Mouse (Mus musculus) forebrain, postnatal 0 days (tissue): ENCODE measurements around the gene Cxcl16. TPM values are rescaled to one million over a fixed set of nuclear protein-coding genes. Genes with fewer than 3 reads are reported as not detected.
A peak's percentile ranks its signal among the peaks of the same experiment; 100 is the strongest.

Experiments
- ATAC-seq: fragments of 200-750 bp; cut with Nextera tagmentation; 2 replicates; pipeline ENCODE4 v1.8.0; 2017; ENCODE audit warnings: mild to moderate bottlenecking, moderate library complexity
- DNase-seq: peaks from one replicate; pipeline ENCODE4 v3.0.0-alpha.2; 2015
- H3K27ac ChIP-seq: fragments of 300-500 bp; sonication (generic); 2 replicates; pipeline ENCODE4 v1.5.1; 2014; ENCODE audit warnings: low read depth, mild to moderate bottlenecking, antibody characterized with exemption, low read length, moderate library complexity, mixed read lengths
- H3K27me3 ChIP-seq: fragments of 300-500 bp; sonication (generic); 2 replicates; pipeline ENCODE4 v1.6.1; 2014; ENCODE audit warnings: mild to moderate bottlenecking, low read length, mixed read lengths; ENCODE audit not compliant: insufficient read depth
- H3K36me3 ChIP-seq: fragments of 300-500 bp; sonication (generic); 2 replicates; pipeline ENCODE4 v1.6.1; 2014; ENCODE audit warnings: mild to moderate bottlenecking, moderate library complexity; ENCODE audit not compliant: insufficient read depth
- H3K4me1 ChIP-seq: fragments of 300-500 bp; sonication (generic); 2 replicates; pipeline ENCODE4 v1.6.1; 2014; ENCODE audit warnings: antibody characterized with exemption; ENCODE audit not compliant: insufficient read depth
- H3K4me2 ChIP-seq: fragments of 300-500 bp; sonication (generic); 2 replicates; pipeline ENCODE4 v1.6.1; 2014; ENCODE audit warnings: low read depth, mild to moderate bottlenecking, moderate library complexity
- H3K4me3 ChIP-seq: fragments of 300-500 bp; sonication (generic); 2 replicates; pipeline ENCODE4 v1.5.1; 2014; ENCODE audit warnings: low read depth, low read length, mixed read lengths
- H3K9ac ChIP-seq: fragments of 300-500 bp; sonication (generic); 2 replicates; pipeline ENCODE4 v1.6.1; 2014; ENCODE audit warnings: mild to moderate bottlenecking
- H3K9me3 ChIP-seq: fragments of 300-500 bp; sonication (generic); 2 replicates; pipeline ENCODE4 v1.6.1; 2016; ENCODE audit warnings: low read length
- CTCF ChIP-seq: sonication (generic); IDR thresholded peaks from 2 replicates; pipeline ENCODE4 v1.5.1; 2016; ENCODE audit warnings: antibody characterized with exemption, control low read depth, low read depth
- WGBS: fragments of 180-500 bp; shearing (Covaris S2); extraction: QIAGEN DNeasy Blood & Tissue Kit; methylation state at CpG from one replicate; pipeline ENCODE4 v1.1.7; 2014; 5-methylcytosine and 5-hydroxymethylcytosine counted together
- polyA plus RNA-seq: library from polyadenylated mRNA; unstranded; fragments of >200 nt; fragmentation: Nextera tagmentation; extraction: Ambion mirVana; gene quantifications from 2 replicates; pipeline ENCODE4 v1.2.1, GENCODE M21; 2015
- total RNA-seq: library from RNA; depleted of rRNA; stranded (reverse); fragments of >200 nt; gene quantifications from 2 replicates; pipeline ENCODE4 v1.2.3, GENCODE M21; 2014

Cxcl16 gene
- total and polyA plus RNA-seq, 2 experiments from 2014 or later = 2.3 to 2.4 TPM

DNA sequence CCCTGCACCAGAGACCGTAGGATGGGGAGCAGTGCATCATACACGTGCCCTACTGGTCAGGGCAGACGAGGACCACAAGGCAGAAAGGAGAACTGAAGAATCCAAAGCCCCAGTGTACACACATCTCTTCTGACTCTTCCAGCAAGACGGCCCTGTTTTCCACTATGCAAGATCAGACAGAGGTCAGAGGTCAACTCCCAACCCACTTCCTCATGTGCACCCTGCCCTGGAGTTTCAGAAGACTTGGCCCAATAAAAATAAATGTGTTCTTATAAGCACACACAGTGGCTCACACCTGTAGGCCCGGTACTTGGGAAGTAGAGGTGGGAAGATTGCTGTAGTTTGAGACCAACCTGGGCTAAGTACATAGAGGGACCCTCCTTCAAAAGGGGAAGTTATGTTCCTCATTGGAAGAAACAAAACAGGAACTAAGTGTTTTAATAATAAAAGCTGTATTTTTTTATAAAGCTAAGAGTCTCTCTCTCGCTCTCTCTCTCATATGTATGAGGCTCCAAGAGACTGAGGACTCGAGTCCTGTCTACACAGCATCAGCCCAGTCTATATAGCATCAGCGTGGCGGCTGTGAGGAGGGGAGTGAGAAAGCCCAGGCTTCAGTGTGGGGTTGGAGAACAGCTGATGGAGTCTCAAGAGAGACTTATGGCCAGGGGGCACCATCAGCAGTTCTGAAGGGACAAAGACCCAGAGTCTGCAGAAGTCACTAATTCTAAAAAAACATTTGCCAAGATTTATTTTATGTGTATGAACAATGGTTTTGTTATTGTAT lies 6.3 kb downstream of the Cxcl16 start:
- H3K4me3 ChIP-seq = no peak overlapping the region
- H3K4me2 ChIP-seq = peak overlapping the region; percentile 60; the same call in 1 of the 2 replicates
- no peaks in the 10 kb centered on the region for H3K9me3 ChIP-seq
- no peak for TF ChIP-seq CTCF
- H3K36me3 ChIP-seq = no peaks in the 10 kb centered on the region
- no peak for DNase-seq
- WGBS = 92% methylated on average over 9 of the region's 9 CpGs
- peaks cover 9% of the 10 kb centered on the region; the same call in 1 of the 2 replicates for H3K4me1 ChIP-seq
- H3K9ac ChIP-seq = no peak overlapping the region
- no peak for ATAC-seq
- H3K27me3 ChIP-seq = peaks cover under 1% of the 10 kb centered on the region
- no peak overlapping the region for H3K27ac ChIP-seq

DNA sequence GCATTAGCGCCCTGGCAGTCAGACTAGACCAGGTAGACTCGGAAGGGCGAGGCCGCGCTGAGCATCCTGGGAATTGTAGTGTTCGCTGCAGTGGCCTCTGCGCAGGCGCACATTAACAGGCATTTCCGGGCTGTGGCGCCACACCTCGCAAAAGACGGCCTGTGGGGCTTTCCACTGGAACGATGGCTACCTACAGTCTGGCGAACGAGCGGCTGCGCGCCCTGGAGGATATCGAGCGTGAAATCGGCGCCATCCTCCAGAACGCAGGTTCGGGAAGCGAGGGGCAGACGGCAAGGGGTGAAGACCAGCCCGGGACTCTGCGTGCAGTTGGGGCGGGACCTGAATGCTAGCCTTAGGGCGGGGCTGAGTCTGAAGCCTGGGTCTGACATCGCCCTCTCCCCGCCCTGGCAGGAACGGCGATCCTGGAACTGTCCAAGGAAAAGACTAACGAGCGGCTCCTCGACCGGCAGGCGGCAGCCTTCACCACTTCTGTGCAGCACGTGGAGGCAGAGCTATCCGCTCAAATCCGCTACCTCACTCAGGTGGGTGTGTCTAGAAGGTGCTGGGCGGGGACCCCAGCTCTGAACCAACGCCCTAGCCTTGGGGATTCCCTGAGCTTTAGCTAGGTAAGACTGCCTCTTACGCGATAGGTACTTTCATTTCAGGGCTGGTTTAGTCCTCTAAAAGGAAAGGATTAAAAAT lies 7.8 kb downstream of the Cxcl16 start, which contains the start of gene Med11:
Gene Med11 (plus strand): TSS at position 123 of the 702 bp plus-strand sequence.
- Histone ChIP-seq H3K9me3 (no peaks in the 10 kb centered on the region), H3K4me2 (peak within 1 kb of the TSS; percentile 60), H3K9ac (peak within 1 kb of the TSS; percentile 73), H3K27ac (peak within 1 kb of the TSS; percentile 98), H3K4me1 (peaks cover 9% of the 10 kb centered on the region; the same call in 1 of the 2 replicates), H3K4me3 (peak within 1 kb of the TSS; percentile 83), H3K36me3 (no peaks in the 10 kb centered on the region), H3K27me3 (no peaks in the 10 kb centered on the region)
- DNase-seq (peak; percentile 96), ATAC-seq (peak; percentile 96)
- under 1% methylated on average over 46 of the region's 46 CpGs for WGBS
- peak; percentile 94 for TF ChIP-seq CTCF

DNA sequence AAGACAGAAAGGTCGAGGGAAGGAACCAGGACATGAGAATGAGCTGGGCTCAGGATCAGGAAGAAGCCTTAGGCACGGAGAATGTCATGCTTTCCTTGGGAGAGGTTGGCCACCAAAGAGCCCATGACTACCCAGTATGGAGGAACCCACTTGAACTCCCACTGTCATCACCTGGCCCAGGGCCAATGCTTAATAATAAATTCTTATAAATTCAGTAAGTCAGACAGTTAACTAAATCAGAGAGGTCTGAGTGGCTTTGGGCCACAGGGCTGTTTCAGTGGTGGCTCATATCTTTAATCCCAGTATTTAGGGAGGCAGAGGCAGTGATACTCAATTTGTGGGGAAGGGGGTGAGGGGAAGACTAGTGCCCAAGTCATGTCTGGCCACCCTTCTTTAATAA lies 8.9 kb downstream of the Cxcl16 start:
- H3K4me1 ChIP-seq = peaks cover 9% of the 10 kb centered on the region; the same call in 1 of the 2 replicates
- H3K4me3 ChIP-seq = no peak overlapping the region
- ATAC-seq = no peak
- no peaks in the 10 kb centered on the region for H3K27me3 ChIP-seq
- no peak overlapping the region for H3K27ac ChIP-seq
- no peaks in the 10 kb centered on the region for H3K36me3 ChIP-seq
- TF ChIP-seq CTCF = no peak
- H3K9me3 ChIP-seq = no peaks in the 10 kb centered on the region
- DNase-seq = no peak
- no peak overlapping the region for H3K9ac ChIP-seq
- 81% methylated on average over 2 of the region's 2 CpGs for WGBS
- no peak overlapping the region for H3K4me2 ChIP-seq

DNA sequence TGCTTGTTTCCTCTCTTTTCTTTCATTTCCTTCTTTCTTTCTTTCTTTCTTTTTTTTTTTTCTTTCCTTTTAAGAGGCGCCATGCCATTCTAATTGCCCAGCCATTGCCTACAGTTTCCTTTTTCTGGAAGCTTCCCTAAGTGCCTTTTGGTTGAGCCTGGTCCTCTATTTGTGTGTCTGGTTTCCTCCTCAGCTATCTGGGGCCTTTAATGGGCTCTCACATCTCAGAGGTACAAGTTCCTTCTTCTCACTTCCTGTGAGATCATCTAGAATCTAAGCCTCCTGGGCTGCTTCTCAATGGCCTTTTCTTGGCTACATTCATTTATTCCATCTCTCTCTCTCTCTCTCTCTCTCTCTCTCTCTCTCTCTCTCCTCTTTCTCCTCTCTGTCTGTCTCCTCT lies 12.4 kb downstream of the Cxcl16 start:
- DNase-seq (no peak), ATAC-seq (no peak)
- H3K27ac ChIP-seq = no peak overlapping the region
- no peak for TF ChIP-seq CTCF
- H3K27me3 ChIP-seq = no peaks in the 10 kb centered on the region
- H3K9ac ChIP-seq = no peak overlapping the region
- no peak overlapping the region for H3K4me2 ChIP-seq
- WGBS = 95% methylated on average over 1 of the region's 1 CpGs
- H3K4me1 ChIP-seq = 0 out of 2 replicates have a peak, but pooled peaks cover 1% of the 10 kb centered on the region
- H3K4me3 ChIP-seq = no peak overlapping the region
- H3K9me3 ChIP-seq = no peaks in the 10 kb centered on the region
- no peaks in the 10 kb centered on the region for H3K36me3 ChIP-seq

DNA sequence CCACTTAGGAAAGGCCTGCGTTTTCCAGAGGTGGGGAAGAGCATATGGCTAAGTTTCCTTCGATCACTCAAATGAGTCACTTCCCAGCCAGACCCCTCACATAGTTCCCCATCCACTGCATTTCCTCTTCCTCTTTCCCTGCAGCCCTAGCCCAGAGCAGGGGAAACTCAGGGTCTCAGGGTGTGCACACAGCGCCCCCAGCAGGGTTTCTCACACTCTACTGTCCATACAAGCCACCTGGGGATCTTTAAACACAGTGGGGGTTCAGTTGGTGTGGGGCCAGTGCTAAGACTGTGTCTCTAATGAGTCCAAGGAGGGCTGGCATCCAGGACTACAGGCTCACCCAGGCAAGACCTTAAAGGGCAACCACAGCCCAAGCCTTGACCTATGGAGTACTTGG lies 13.0 kb downstream of the Cxcl16 start:
- Histone ChIP-seq H3K4me3 (no peak overlapping the region), H3K4me1 (no peaks in the 10 kb centered on the region), H3K27ac (no peak overlapping the region), H3K36me3 (no peaks in the 10 kb centered on the region; the same call in 1 of the 2 replicates), H3K9ac (no peak overlapping the region), H3K9me3 (no peaks in the 10 kb centered on the region), H3K27me3 (no peaks in the 10 kb centered on the region), H3K4me2 (no peak overlapping the region)
- DNase-seq (no peak), ATAC-seq (no peak)
- no peak for TF ChIP-seq CTCF
- 55% methylated on average over 3 of the region's 3 CpGs for WGBS

DNA sequence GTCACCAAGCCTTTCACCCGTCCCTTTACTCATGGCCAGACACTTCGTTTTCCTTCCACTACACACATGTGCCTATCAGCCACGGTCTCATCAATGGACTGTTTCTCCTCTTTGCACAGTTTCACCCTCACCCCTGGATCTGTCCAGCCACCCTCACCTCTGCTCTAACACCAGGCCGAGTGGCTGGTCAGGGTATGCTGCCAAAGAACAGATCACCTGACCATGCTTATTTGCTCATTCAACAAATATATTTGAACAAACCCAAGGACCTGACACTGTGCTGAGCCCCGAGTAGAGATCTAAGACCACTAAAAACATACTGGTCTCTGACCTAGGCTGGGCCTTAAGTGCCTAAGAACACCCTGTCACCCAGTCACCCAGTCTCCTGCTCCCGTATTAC lies 15.1 kb downstream of the Cxcl16 start:
- H3K27me3 ChIP-seq = no peaks in the 10 kb centered on the region
- H3K36me3 ChIP-seq = peaks cover 12% of the 10 kb centered on the region
- H3K27ac ChIP-seq = no peak overlapping the region
- no peak overlapping the region for H3K4me2 ChIP-seq
- no peak overlapping the region for H3K4me3 ChIP-seq
- 83% methylated on average over 6 of the region's 6 CpGs for WGBS
- no peaks in the 10 kb centered on the region for H3K4me1 ChIP-seq
- ATAC-seq = no peak
- no peaks in the 10 kb centered on the region for H3K9me3 ChIP-seq
- no peak overlapping the region for H3K9ac ChIP-seq
- no peak for TF ChIP-seq CTCF
- no peak for DNase-seq

DNA sequence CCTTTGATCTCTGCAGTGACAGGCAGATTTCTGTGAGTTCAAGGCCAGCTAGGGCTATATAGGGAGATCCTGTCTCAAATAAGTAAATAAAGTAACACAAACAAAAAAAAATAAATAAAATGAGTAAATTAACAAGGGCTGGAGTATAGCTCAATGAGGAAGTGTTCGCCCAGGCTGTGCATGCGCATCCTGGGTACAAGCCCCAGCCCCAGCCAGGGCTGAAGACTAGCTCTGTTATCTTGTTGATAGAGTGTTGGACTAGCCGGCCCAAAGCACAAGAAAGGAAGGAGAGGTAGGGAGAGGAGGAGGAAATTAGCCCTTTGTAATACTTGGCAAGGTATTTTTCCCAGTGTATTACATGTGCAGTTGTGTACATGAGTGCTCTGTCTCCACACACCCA lies 15.8 kb downstream of the Cxcl16 start:
- no peak for ATAC-seq
- H3K36me3 ChIP-seq = peaks cover 19% of the 10 kb centered on the region

More for the DNA sequence above, 15.8 kb downstream of the Cxcl16 start:
- Histone ChIP-seq H3K4me1 (no peaks in the 10 kb centered on the region), H3K27ac (no peak overlapping the region), H3K4me3 (no peak overlapping the region), H3K9ac (no peak overlapping the region), H3K27me3 (no peaks in the 10 kb centered on the region), H3K4me2 (no peak overlapping the region), H3K9me3 (no peaks in the 10 kb centered on the region)
- DNase-seq = no peak
- no peak for TF ChIP-seq CTCF
- 85% methylated on average over 3 of the region's 3 CpGs for WGBS
